Mouse (Mus musculus) cerebellum, adult 9-11 months (tissue): ENCODE measurements at regions not wholly inside any gene's neighbourhood (a gene's known extent, or its start where the extent isn't known, plus 50 kb on each side); places are given as distances from the start of the nearest gene placed in this dataset.

Source experiments
- DNase-seq: peaks from one replicate; pipeline ENCODE4 v3.0.0; 2022

GRCm38 (mm10) chr6:33117877-33118276 lies 57.8 kb upstream of the Chchd3 start:
- no peak for DNase-seq

GRCm38 (mm10) chr6:33120581-33120980 lies 60.5 kb upstream of the Chchd3 start:
- no peak for DNase-seq

GRCm38 (mm10) chr6:33126574-33126973 lies 66.5 kb upstream of the Chchd3 start:
- peak; percentile 51 for DNase-seq

GRCm38 (mm10) chr6:33136906-33137305 lies 76.8 kb upstream of the Chchd3 start:
- DNase-seq: peak; percentile 6

GRCm38 (mm10) chr6:33137823-33138222 lies 77.8 kb upstream of the Chchd3 start:
- no peak for DNase-seq

GRCm38 (mm10) chr6:33166479-33166878 lies 82.4 kb upstream of the Exoc4 start:
- no peak for DNase-seq

- DNase-seq: no peak
Measured at GRCm38 (mm10) chr6:33173606-33174005, 75.3 kb upstream of the Exoc4 start.

GRCm38 (mm10) chr6:33174616-33175015 lies 74.3 kb upstream of the Exoc4 start:
- no peak for DNase-seq

GRCm38 (mm10) chr6:33189521-33190246 lies 59.2 kb upstream of the Exoc4 start:
- no peak for DNase-seq

- DNase-seq: no peak
Measured at GRCm38 (mm10) chr6:33193823-33194222, 55.1 kb upstream of the Exoc4 start.
